Mouse (Mus musculus): ENCODE measurements around the gene Vps13d.

The Vps13d gene

GRCm38 (mm10) chr4:145073728-145074127, 121.1 kb downstream of the Vps13d start:
- no peak for DNase-seq (ENCODE audit: low read depth)

- DNase-seq (ENCODE audit: low read depth) = no peak
Measured at GRCm38 (mm10) chr4:145071942-145072341, 122.9 kb downstream of the Vps13d start.

GRCm38 (mm10) chr4:145067019-145067680, 127.7 kb downstream of the Vps13d start:
- DNase-seq (ENCODE audit: low read depth) = no peak

GRCm38 (mm10) chr4:145066336-145067018, 128.3 kb downstream of the Vps13d start:
- no peak for DNase-seq (ENCODE audit: low read depth)

- DNase-seq (ENCODE audit: low read depth) = no peak
Measured at GRCm38 (mm10) chr4:145058749-145059442, 135.9 kb downstream of the Vps13d start.

- no peak for DNase-seq (ENCODE audit: low read depth)
Measured at GRCm38 (mm10) chr4:145056346-145056745, 138.5 kb downstream of the Vps13d start.

- no peak for DNase-seq (ENCODE audit: low read depth)
Measured at GRCm38 (mm10) chr4:145055792-145056191, 139.0 kb downstream of the Vps13d start.

- DNase-seq (ENCODE audit: low read depth) = no peak
Measured at GRCm38 (mm10) chr4:145054369-145054768, 140.4 kb downstream of the Vps13d start.

GRCm38 (mm10) chr4:145052697-145053096, 142.1 kb downstream of the Vps13d start:
- DNase-seq (ENCODE audit: low read depth) = no peak

GRCm38 (mm10) chr4:145052282-145052681, 142.5 kb downstream of the Vps13d start:
- DNase-seq (ENCODE audit: low read depth) = no peak

GRCm38 (mm10) chr4:145051209-145051969, 143.4 kb downstream of the Vps13d start:
- DNase-seq (ENCODE audit: low read depth) = no peak

GRCm38 (mm10) chr4:145050518-145051208, 144.1 kb downstream of the Vps13d start:
- DNase-seq (ENCODE audit: low read depth) = peak; percentile 11

- no peak for DNase-seq (ENCODE audit: low read depth)
Measured at GRCm38 (mm10) chr4:145047964-145048363, 146.8 kb downstream of the Vps13d start.

- DNase-seq (ENCODE audit: low read depth) = no peak
Measured at GRCm38 (mm10) chr4:145046032-145046401, 148.8 kb downstream of the Vps13d start.

GRCm38 (mm10) chr4:145045312-145046031, 149.3 kb downstream of the Vps13d start:
- DNase-seq (ENCODE audit: low read depth) = no peak

GRCm38 (mm10) chr4:145041223-145041870, 153.5 kb downstream of the Vps13d start:
- DNase-seq (ENCODE audit: low read depth) = no peak

- peak; percentile 69 for DNase-seq (ENCODE audit: low read depth)
Measured at GRCm38 (mm10) chr4:145037631-145038416, 157.0 kb downstream of the Vps13d start.

GRCm38 (mm10) chr4:145037006-145037405, 157.8 kb downstream of the Vps13d start:
- DNase-seq (ENCODE audit: low read depth) = peak; percentile 64

- no peak for DNase-seq (ENCODE audit: low read depth)
Measured at GRCm38 (mm10) chr4:145035450-145035849, 159.4 kb downstream of the Vps13d start.

Data from NIH3T3 (cell line).